Mouse (Mus musculus) kidney, embryonic 16.5 days (tissue): ENCODE data around the gene Aqp11. TPM values are rescaled to one million over a fixed set of nuclear protein-coding genes. Genes with fewer than 3 reads are reported as not detected.

Experiments
- ATAC-seq: fragments of 200-750 bp; cut with Nextera tagmentation; 2 replicates; pipeline ENCODE4 v1.8.0; 2017; ENCODE audit warnings: moderate TSS enrichment; ENCODE audit not compliant: low FRiP score, low TSS enrichment
- H3K27ac ChIP-seq: fragments of 300-500 bp; sonication (generic); 2 replicates; pipeline ENCODE4 v1.5.1; 2014; ENCODE audit warnings: low read length
- H3K27me3 ChIP-seq: fragments of 300-500 bp; sonication (generic); 2 replicates; pipeline ENCODE4 v1.6.1; 2014; ENCODE audit warnings: low read length, control low read depth, mixed read lengths; ENCODE audit not compliant: insufficient read depth
- H3K36me3 ChIP-seq: fragments of 300-500 bp; sonication (generic); 2 replicates; pipeline ENCODE4 v1.6.1; 2014; ENCODE audit warnings: low read length, control low read depth, mixed read lengths; ENCODE audit not compliant: insufficient read depth
- H3K4me1 ChIP-seq: fragments of 300-500 bp; sonication (generic); 2 replicates; pipeline ENCODE4 v1.6.1; 2014; ENCODE audit warnings: low read length, control low read depth, mixed read lengths; ENCODE audit not compliant: insufficient read depth
- H3K4me2 ChIP-seq: fragments of 300-500 bp; sonication (generic); replicated peaks from 2 replicates; pipeline ENCODE4 v1.6.1; 2014; ENCODE audit warnings: low read depth, low read length
- H3K4me3 ChIP-seq: fragments of 300-500 bp; sonication (generic); 2 replicates; pipeline ENCODE4 v1.5.1; 2014; ENCODE audit warnings: mild to moderate bottlenecking, low read length
- H3K9ac ChIP-seq: fragments of 300-500 bp; sonication (generic); replicated peaks from 2 replicates; pipeline ENCODE4 v1.6.1; 2014; ENCODE audit warnings: low read length
- H3K9me3 ChIP-seq: fragments of 300-500 bp; sonication (generic); 2 replicates; pipeline ENCODE4 v1.6.1; 2016; ENCODE audit warnings: low read length, control low read depth
- WGBS: fragments of 180-500 bp; shearing (Covaris S2); extraction: QIAGEN DNeasy Blood & Tissue Kit; methylation state at CpG from one replicate; pipeline ENCODE4 v1.1.7; 2014; 5-methylcytosine and 5-hydroxymethylcytosine counted together
- polyA plus RNA-seq: library from polyadenylated mRNA; unstranded; fragments of >200 nt; fragmentation: Nextera tagmentation; extraction: Ambion mirVana; gene quantifications from 2 replicates; pipeline ENCODE4 v1.2.1, GENCODE M21; 2015

Gene Aqp11
- polyA plus RNA-seq, 1 experiment from 2014 or later: 25.6 TPM

- ATAC-seq: no peak
- peaks cover 60% of the 10 kb centered on the region for H3K36me3 ChIP-seq
- WGBS: 91% methylated on average over 1 of the region's 1 CpGs
- H3K9me3 ChIP-seq: no peaks in the 10 kb centered on the region
- H3K27ac ChIP-seq: no peak overlapping the region
- no peaks in the 10 kb centered on the region for H3K27me3 ChIP-seq
- H3K4me3 ChIP-seq: no peak overlapping the region
- no peak overlapping the region for H3K9ac ChIP-seq
- no peak overlapping the region for H3K4me2 ChIP-seq
- H3K4me1 ChIP-seq: no peaks in the 10 kb centered on the region
Measured at GRCm38 (mm10) chr7:97717326-97717725, 20.8 kb downstream of the Aqp11 start.

GRCm38 (mm10) chr7:97714651-97715050, 23.4 kb downstream of the Aqp11 start:
- H3K36me3 ChIP-seq: peaks cover 67% of the 10 kb centered on the region
- H3K9ac ChIP-seq: no peak overlapping the region
- no peak overlapping the region for H3K27ac ChIP-seq
- no peak overlapping the region for H3K4me3 ChIP-seq
- H3K4me1 ChIP-seq: no peaks in the 10 kb centered on the region
- WGBS: 93% methylated on average over 5 of the region's 5 CpGs
- no peak overlapping the region for H3K4me2 ChIP-seq
- ATAC-seq: no peak
- H3K27me3 ChIP-seq: no peaks in the 10 kb centered on the region
- H3K9me3 ChIP-seq: no peaks in the 10 kb centered on the region

DNA sequence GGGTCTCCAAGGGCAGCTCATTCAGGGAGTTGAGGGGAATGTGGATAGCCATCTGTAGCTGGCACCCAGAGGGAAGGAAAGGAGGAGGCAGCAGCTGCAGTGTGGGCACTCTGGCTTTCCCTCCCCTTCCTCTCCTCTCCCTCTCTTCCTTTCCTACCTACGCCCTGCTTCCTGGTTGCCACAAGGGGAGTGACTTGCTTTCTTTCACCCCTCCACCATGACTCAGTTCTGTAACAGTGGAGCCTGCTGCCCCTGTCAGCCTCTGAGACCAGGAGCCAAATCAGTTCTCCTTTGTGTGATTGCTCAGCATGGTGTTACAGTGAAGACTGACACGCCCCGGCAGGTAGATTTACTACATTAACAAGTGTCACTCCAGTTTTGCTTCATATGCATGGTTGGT, 28.9 kb downstream of the Aqp11 start:
- no peaks in the 10 kb centered on the region for H3K27me3 ChIP-seq
- H3K36me3 ChIP-seq: peaks cover 21% of the 10 kb centered on the region
- no peaks in the 10 kb centered on the region for H3K4me1 ChIP-seq
- H3K9ac ChIP-seq: no peak overlapping the region
- no peak overlapping the region for H3K4me3 ChIP-seq
- no peaks in the 10 kb centered on the region for H3K9me3 ChIP-seq
- no peak overlapping the region for H3K27ac ChIP-seq
- ATAC-seq: no peak
- H3K4me2 ChIP-seq: no peak overlapping the region
- 77% methylated on average over 3 of the region's 3 CpGs for WGBS

DNA sequence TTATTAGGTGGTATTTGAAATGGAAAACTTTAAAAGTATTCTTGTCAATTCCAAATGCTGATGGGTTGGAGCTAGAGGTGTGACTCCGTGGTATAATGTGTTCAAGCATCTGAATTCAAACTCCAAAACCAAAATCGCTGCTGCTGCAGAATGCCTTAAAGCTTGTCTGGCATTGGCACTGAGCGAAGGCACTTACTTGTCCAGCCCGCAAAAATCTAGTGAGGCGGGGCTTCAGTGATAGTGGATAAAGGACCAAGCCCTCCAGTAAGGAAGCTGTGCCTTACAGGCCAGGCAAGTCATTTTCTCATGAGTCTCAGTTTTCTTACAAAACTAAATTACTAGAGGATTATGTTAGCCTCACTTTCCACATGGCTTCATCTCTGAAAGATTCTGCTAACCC, 30.3 kb downstream of the Aqp11 start:
- Histone ChIP-seq H3K27ac (no peak overlapping the region), H3K9me3 (no peaks in the 10 kb centered on the region), H3K4me2 (no peak overlapping the region), H3K4me1 (no peaks in the 10 kb centered on the region), H3K9ac (no peak overlapping the region), H3K4me3 (no peak overlapping the region), H3K36me3 (peaks cover 12% of the 10 kb centered on the region), H3K27me3 (no peaks in the 10 kb centered on the region)
- no peak for ATAC-seq
- 91% methylated on average over 5 of the region's 5 CpGs for WGBS

GRCm38 (mm10) chr7:97707123-97707522, 31.0 kb downstream of the Aqp11 start:
- Histone ChIP-seq H3K4me2 (no peak overlapping the region), H3K27me3 (no peaks in the 10 kb centered on the region), H3K9ac (no peak overlapping the region), H3K9me3 (no peaks in the 10 kb centered on the region), H3K4me3 (no peak overlapping the region), H3K4me1 (no peaks in the 10 kb centered on the region), H3K36me3 (peaks cover 5% of the 10 kb centered on the region), H3K27ac (no peak overlapping the region)
- WGBS: 78% methylated on average over 4 of the region's 4 CpGs
- no peak for ATAC-seq

GRCm38 (mm10) chr7:97701106-97701505, 37.0 kb downstream of the Aqp11 start:
- Histone ChIP-seq H3K27me3 (no peaks in the 10 kb centered on the region), H3K4me3 (no peak overlapping the region), H3K36me3 (peaks cover 15% of the 10 kb centered on the region), H3K27ac (no peak overlapping the region), H3K9ac (no peak overlapping the region), H3K4me2 (no peak overlapping the region), H3K9me3 (peaks cover 6% of the 10 kb centered on the region), H3K4me1 (peaks cover 8% of the 10 kb centered on the region)
- no peak for ATAC-seq
- 75% methylated on average over 6 of the region's 6 CpGs for WGBS

DNA sequence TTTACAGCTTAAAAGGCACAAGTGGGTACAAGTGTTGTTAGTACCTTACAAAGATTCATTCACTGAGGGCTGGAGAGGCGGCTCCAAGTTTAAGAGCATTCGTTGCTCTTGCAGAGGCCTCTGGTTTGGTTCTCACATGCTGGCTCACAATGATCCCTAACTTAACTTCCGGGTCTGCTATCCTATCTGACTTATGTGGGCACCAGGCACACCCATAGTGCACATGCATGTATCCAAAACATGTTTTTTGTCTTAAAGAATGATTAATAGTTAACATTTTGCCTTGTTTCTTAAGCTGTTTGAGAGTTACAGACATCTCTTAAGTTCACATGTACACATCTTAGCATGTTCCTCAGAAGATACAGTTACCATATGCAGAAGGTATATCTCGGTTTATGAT, 37.9 kb downstream of the Aqp11 start:
- 91% methylated on average over 4 of the region's 4 CpGs for WGBS
- H3K27me3 ChIP-seq: no peaks in the 10 kb centered on the region
- peaks cover 12% of the 10 kb centered on the region for H3K4me1 ChIP-seq
- ATAC-seq: no peak
- peaks cover 6% of the 10 kb centered on the region for H3K9me3 ChIP-seq
- peaks cover 15% of the 10 kb centered on the region for H3K36me3 ChIP-seq
- H3K4me2 ChIP-seq: no peak overlapping the region
- no peak overlapping the region for H3K4me3 ChIP-seq
- no peak overlapping the region for H3K9ac ChIP-seq
- H3K27ac ChIP-seq: no peak overlapping the region

GRCm38 (mm10) chr7:97696506-97697254, 41.4 kb downstream of the Aqp11 start, which contains the start of gene Clns1a:
Gene Clns1a, plus strand, starts transcription at chr7:97696634.
- peak; percentile 99 for ATAC-seq
- peak within 1 kb of the TSS; percentile 68 for H3K4me3 ChIP-seq
- H3K4me2 ChIP-seq: peak within 1 kb of the TSS; percentile 79
- peak within 1 kb of the TSS; percentile 79 for H3K27ac ChIP-seq
- H3K36me3 ChIP-seq: peaks cover 15% of the 10 kb centered on the region
- peak within 1 kb of the TSS; percentile 75 for H3K9ac ChIP-seq
- under 1% methylated on average over 63 of the region's 63 CpGs for WGBS
- peaks cover 6% of the 10 kb centered on the region for H3K9me3 ChIP-seq
- no peaks in the 10 kb centered on the region for H3K27me3 ChIP-seq
- H3K4me1 ChIP-seq: peaks cover 12% of the 10 kb centered on the region

GRCm38 (mm10) chr7:97696133-97696505, 42.0 kb downstream of the Aqp11 start:
- Histone ChIP-seq H3K4me2 (peak overlapping the region; percentile 79), H3K4me3 (peak overlapping the region; percentile 68), H3K4me1 (peaks cover 12% of the 10 kb centered on the region), H3K9ac (peak overlapping the region; percentile 75), H3K9me3 (peaks cover 6% of the 10 kb centered on the region), H3K27ac (peak overlapping the region; percentile 79), H3K36me3 (peaks cover 15% of the 10 kb centered on the region), H3K27me3 (no peaks in the 10 kb centered on the region)
- peak; percentile 72 for ATAC-seq
- WGBS: 40% methylated on average over 19 of the region's 19 CpGs

DNA sequence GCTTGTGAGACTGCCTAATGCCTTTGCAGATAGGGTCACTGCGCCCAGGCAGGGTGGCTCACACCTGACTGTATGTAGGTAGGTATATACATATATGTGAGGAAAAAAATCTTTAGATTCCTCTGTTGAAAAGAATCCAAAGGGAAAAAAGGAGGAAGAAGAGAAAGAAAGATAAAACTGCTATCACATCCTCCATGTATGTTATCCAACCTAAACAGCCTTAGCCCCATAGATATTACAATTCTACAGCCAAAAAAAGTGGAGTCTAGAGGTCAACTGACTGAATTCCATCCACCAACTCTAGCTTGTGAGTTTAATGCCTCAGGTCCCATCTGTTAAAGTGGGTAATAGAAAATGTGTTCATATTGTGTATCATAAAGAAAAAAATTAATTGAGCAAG, 42.6 kb downstream of the Aqp11 start:
- H3K4me3 ChIP-seq: no peak overlapping the region
- no peaks in the 10 kb centered on the region for H3K27me3 ChIP-seq
- peaks cover 12% of the 10 kb centered on the region for H3K4me1 ChIP-seq
- 100% methylated on average over 1 of the region's 1 CpGs for WGBS
- no peak overlapping the region; the same call in 1 of the 2 replicates for H3K9ac ChIP-seq
- peak overlapping the region; percentile 79; the same call in 1 of the 2 replicates for H3K4me2 ChIP-seq
- H3K36me3 ChIP-seq: peaks cover 15% of the 10 kb centered on the region
- peaks cover 6% of the 10 kb centered on the region for H3K9me3 ChIP-seq
- ATAC-seq: no peak
- H3K27ac ChIP-seq: no peak overlapping the region
